Mouse (Mus musculus) spleen, adult 18-20 months (tissue): ENCODE measurements at regions not wholly inside any gene's neighbourhood (a gene's known extent, or its start where the extent isn't known, plus 50 kb on each side); places are given as distances from the start of the nearest gene placed in this dataset.

ENCODE experiments used
- DNase-seq, 2 experiments: peaks; one replicate each; pipeline ENCODE4 v3.0.0; 2022; ENCODE audit warnings: mixed read lengths in 2 of 2

GRCm38 (mm10) chr17:84022358-84022757 is 165.4 kb downstream of the Zfp36l2 start:
- no peak for DNase-seq

GRCm38 (mm10) chr17:84018817-84019216 is 168.9 kb downstream of the Zfp36l2 start:
- DNase-seq, result no peak

GRCm38 (mm10) chr17:84017891-84018290 is 169.9 kb downstream of the Zfp36l2 start:
- DNase-seq, result no peak

- no peak for DNase-seq
These were observed 166.7 kb upstream of the Haao start for GRCm38 (mm10) chr17:84014287-84015039.

- DNase-seq, result no peak
These were observed 162.8 kb upstream of the Haao start for GRCm38 (mm10) chr17:84010492-84011060.

- DNase-seq, result no peak
These were observed 162.2 kb upstream of the Haao start for GRCm38 (mm10) chr17:84009966-84010365.

GRCm38 (mm10) chr17:84009194-84009593 is 161.4 kb upstream of the Haao start:
- DNase-seq, result no peak

- DNase-seq, result no peak
These were observed 160.9 kb upstream of the Haao start for GRCm38 (mm10) chr17:84008682-84009052.

- DNase-seq, result no peak
These were observed 160.4 kb upstream of the Haao start for GRCm38 (mm10) chr17:84008035-84008681.

- no peak for DNase-seq
These were observed 159.0 kb upstream of the Haao start for GRCm38 (mm10) chr17:84006748-84007147.

GRCm38 (mm10) chr17:84004237-84004636 is 156.5 kb upstream of the Haao start:
- DNase-seq, result peak; percentile 49 to 55

GRCm38 (mm10) chr17:84003489-84004234 is 155.9 kb upstream of the Haao start:
- DNase-seq, result no peak

GRCm38 (mm10) chr17:84002939-84003338 is 155.2 kb upstream of the Haao start:
- no peak for DNase-seq

GRCm38 (mm10) chr17:84002327-84002726 is 154.6 kb upstream of the Haao start:
- no peak for DNase-seq

GRCm38 (mm10) chr17:84000115-84000514 is 152.4 kb upstream of the Haao start:
- DNase-seq, result no peak

GRCm38 (mm10) chr17:83998972-83999545 is 151.3 kb upstream of the Haao start:
- no peak for DNase-seq

GRCm38 (mm10) chr17:83998341-83998740 is 150.6 kb upstream of the Haao start:
- DNase-seq, result no peak

GRCm38 (mm10) chr17:83997778-83998177 is 150.0 kb upstream of the Haao start:
- DNase-seq, result peak; percentile 60 to 80

GRCm38 (mm10) chr17:83993028-83993427 is 145.3 kb upstream of the Haao start:
- DNase-seq, result no peak

- DNase-seq, result no peak
These were observed 142.9 kb upstream of the Haao start for GRCm38 (mm10) chr17:83990421-83991365.

GRCm38 (mm10) chr17:83988897-83989296 is 141.1 kb upstream of the Haao start:
- DNase-seq, result no peak

GRCm38 (mm10) chr17:83988165-83988564 is 140.4 kb upstream of the Haao start:
- DNase-seq, result no peak
